Mouse (Mus musculus) embryonic facial prominence, embryonic 14.5 days (tissue): ENCODE results near the gene Snn. TPM values are rescaled to one million over a fixed set of nuclear protein-coding genes. Genes with fewer than 3 reads are reported as not detected.
A peak's percentile ranks its signal among the peaks of the same experiment; 100 is the strongest.
"Not testable (repeated sequence)": the region's sequence is repeated elsewhere in the genome, so short reads cannot be mapped to it uniquely, and the experiment has no call there.

Source experiments
- ATAC-seq: fragments of 200-750 bp; cut with Nextera tagmentation; 2 replicates; pipeline ENCODE4 v1.8.0; 2017; ENCODE audit warnings: low read depth, moderate number of reproducible peaks, moderate TSS enrichment
- DNase-seq: peaks from one replicate; pipeline ENCODE4 v3.0.0-alpha.2; 2015; ENCODE audit warnings: low spot score
- H3K27ac ChIP-seq: fragments of 300-500 bp; sonication (generic); replicated peaks from 2 replicates; pipeline ENCODE4 v1.5.1; 2014; ENCODE audit warnings: low read depth, mild to moderate bottlenecking, low read length, moderate library complexity
- H3K27me3 ChIP-seq: fragments of 300-500 bp; sonication (generic); replicated peaks from 2 replicates; pipeline ENCODE4 v1.6.1; 2014; ENCODE audit warnings: low read length; ENCODE audit not compliant: control insufficient read depth, insufficient read depth
- H3K36me3 ChIP-seq: fragments of 300-500 bp; sonication (generic); 2 replicates; pipeline ENCODE4 v1.6.1; 2014; ENCODE audit warnings: low read length, mixed read lengths; ENCODE audit not compliant: control insufficient read depth, insufficient read depth
- H3K4me1 ChIP-seq: fragments of 300-500 bp; sonication (generic); 2 replicates; pipeline ENCODE4 v1.6.1; 2014; ENCODE audit warnings: antibody characterized with exemption, low read length; ENCODE audit not compliant: control insufficient read depth, insufficient read depth
- H3K4me2 ChIP-seq: fragments of 300-500 bp; sonication (generic); 2 replicates; pipeline ENCODE4 v1.6.1; 2014; ENCODE audit warnings: low read depth, mild to moderate bottlenecking, low read length, moderate library complexity, mixed read lengths
- H3K4me3 ChIP-seq: fragments of 300-500 bp; sonication (generic); 2 replicates; pipeline ENCODE4 v1.5.1; 2014; ENCODE audit warnings: low read depth, mild to moderate bottlenecking, low read length
- H3K9ac ChIP-seq: fragments of 300-500 bp; sonication (generic); 2 replicates; pipeline ENCODE4 v1.6.1; 2014; ENCODE audit warnings: low read depth, mild to moderate bottlenecking, low read length, moderate library complexity, mixed read lengths
- H3K9me3 ChIP-seq: fragments of 300-500 bp; sonication (generic); 2 replicates; pipeline ENCODE4 v1.6.1; 2016; ENCODE audit warnings: low read length; ENCODE audit not compliant: control insufficient read depth
- WGBS: fragments of 180-500 bp; shearing (Covaris S2); extraction: QIAGEN DNeasy Blood & Tissue Kit; methylation state at CpG from one replicate; pipeline ENCODE4 v1.1.7; 2014; 5-methylcytosine and 5-hydroxymethylcytosine counted together
- polyA plus RNA-seq: library from polyadenylated mRNA; unstranded; fragments of >200 nt; fragmentation: Nextera tagmentation; extraction: Ambion mirVana; gene quantifications from 2 replicates; pipeline ENCODE4 v1.2.1, GENCODE M21; 2014

Gene Snn
- 46.9 and 55.5 TPM in 2 replicates for polyA plus RNA-seq

DNA sequence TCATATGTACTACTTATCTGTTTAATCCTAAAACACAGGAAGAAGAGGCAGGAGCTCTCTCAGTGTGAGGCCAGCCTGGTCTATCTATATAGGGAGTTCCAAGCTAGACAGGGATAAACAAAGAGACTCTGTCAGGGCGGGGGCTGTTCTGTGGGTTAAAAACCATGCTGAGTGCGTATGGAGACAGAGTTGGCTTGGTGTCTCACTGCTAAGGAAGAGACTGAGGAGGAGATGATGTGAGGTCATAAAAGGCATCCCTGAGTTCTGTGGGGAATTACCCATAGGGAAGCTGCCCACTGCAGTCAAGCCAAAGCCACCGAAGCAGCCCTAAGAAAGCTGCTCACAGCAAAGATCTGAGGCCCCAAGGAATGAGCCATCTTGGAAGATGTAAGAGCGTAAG is at the start of gene Snn:
TSS of gene Snn (plus strand) at position 301 of the 400 bp plus-strand sequence.
- DNase-seq (no peak), ATAC-seq (no peak)

GRCm38 (mm10) chr16:11011206-11011605 is 49.5 kb upstream of the Snn start:
- 63% methylated on average over 2 of the region's 2 CpGs for WGBS
- DNase-seq, result no peak
- H3K27ac ChIP-seq, result no peak overlapping the region
- no peaks in the 10 kb centered on the region for H3K27me3 ChIP-seq
- no peak overlapping the region for H3K9ac ChIP-seq
- no peak overlapping the region for H3K4me3 ChIP-seq
- peaks cover 36% of the 10 kb centered on the region for H3K4me1 ChIP-seq
- no peaks in the 10 kb centered on the region for H3K9me3 ChIP-seq
- H3K4me2 ChIP-seq, result no peak overlapping the region
- no peak for ATAC-seq
- no peaks in the 10 kb centered on the region for H3K36me3 ChIP-seq

More for the DNA sequence above, at the start of gene Snn:
- Histone ChIP-seq H3K4me3 (no peak within 1 kb of the TSS), H3K36me3 (no peaks in the 10 kb centered on the region), H3K9me3 (no peaks in the 10 kb centered on the region), H3K4me1 (peaks cover 12% of the 10 kb centered on the region; the same call in 1 of the 2 replicates), H3K27ac (no peak within 1 kb of the TSS), H3K9ac (no peak within 1 kb of the TSS), H3K27me3 (no peaks in the 10 kb centered on the region), H3K4me2 (no peak within 1 kb of the TSS)
- 84% methylated on average over 4 of the region's 4 CpGs for WGBS

GRCm38 (mm10) chr16:11011939-11012338 is 48.8 kb upstream of the Snn start:
- no peaks in the 10 kb centered on the region for H3K9me3 ChIP-seq
- no peak overlapping the region for H3K4me2 ChIP-seq
- ATAC-seq, result no peak
- 86% methylated on average over 4 of the region's 4 CpGs for WGBS
- peaks cover 34% of the 10 kb centered on the region for H3K4me1 ChIP-seq
- H3K9ac ChIP-seq, result no peak overlapping the region
- no peaks in the 10 kb centered on the region for H3K27me3 ChIP-seq
- no peaks in the 10 kb centered on the region for H3K36me3 ChIP-seq
- H3K27ac ChIP-seq, result peak overlapping the region; percentile 52
- no peak for DNase-seq
- H3K4me3 ChIP-seq, result no peak overlapping the region

- peak; percentile 54 for ATAC-seq
- 45% methylated on average over 11 of the region's 11 CpGs for WGBS
- H3K9ac ChIP-seq, result no peak overlapping the region
- no peak overlapping the region for H3K4me2 ChIP-seq
- H3K4me1 ChIP-seq, result peaks cover 27% of the 10 kb centered on the region
- H3K4me3 ChIP-seq, result no peak overlapping the region
- DNase-seq, result peak; percentile 93
- no peaks in the 10 kb centered on the region for H3K27me3 ChIP-seq
- no peaks in the 10 kb centered on the region for H3K36me3 ChIP-seq
- H3K9me3 ChIP-seq, result no peaks in the 10 kb centered on the region
- H3K27ac ChIP-seq, result peak overlapping the region; percentile 68
These were observed 47.9 kb upstream of the Snn start for GRCm38 (mm10) chr16:11012571-11013463.

DNA sequence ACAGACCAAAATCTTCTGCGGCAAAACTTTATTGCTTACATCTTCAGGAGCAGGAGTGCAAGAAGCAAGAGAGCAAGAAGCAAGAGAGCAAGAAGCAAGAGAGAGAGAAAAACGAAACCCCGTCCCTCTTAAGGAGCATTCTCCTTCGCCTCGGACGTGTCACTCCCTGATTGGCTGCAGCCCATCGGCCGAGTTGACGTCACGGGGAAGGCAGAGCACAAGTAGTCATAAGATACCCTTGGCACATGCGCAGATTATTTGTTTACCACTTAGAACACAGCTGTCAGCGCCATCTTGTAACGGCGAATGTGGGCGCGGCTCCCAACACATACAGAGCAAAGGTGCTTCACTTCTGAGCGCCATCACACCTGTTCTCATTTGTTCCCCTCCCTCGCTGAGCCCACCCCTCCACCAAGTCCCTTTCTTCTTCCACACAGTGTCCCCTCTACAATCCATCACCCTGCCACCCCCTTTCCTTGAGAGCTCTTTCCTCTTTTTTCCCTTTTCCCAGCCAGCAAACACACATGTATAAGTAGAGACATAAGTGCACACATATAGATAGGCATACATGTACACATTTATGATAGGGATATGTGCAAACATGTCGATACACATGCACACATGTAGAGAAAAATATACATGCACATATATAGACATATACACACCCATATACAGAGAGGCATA is 47.1 kb upstream of the Snn start:
- 84% methylated on average over 11 of the region's 19 CpGs for WGBS
- H3K9ac ChIP-seq, H3K27me3 ChIP-seq, ATAC-seq, DNase-seq, H3K36me3 ChIP-seq, H3K27ac ChIP-seq, H3K4me2 ChIP-seq, H3K4me3 ChIP-seq, H3K9me3 ChIP-seq: not testable (repeated sequence)
- H3K4me1 ChIP-seq, result peaks cover 19% of the 10 kb centered on the region

- no peaks in the 10 kb centered on the region for H3K36me3 ChIP-seq
- H3K9me3 ChIP-seq, result no peaks in the 10 kb centered on the region
- no peak overlapping the region for H3K27ac ChIP-seq
- H3K4me3 ChIP-seq, result no peak overlapping the region
- no peak for ATAC-seq
- H3K4me1 ChIP-seq, result peaks cover 12% of the 10 kb centered on the region
- H3K27me3 ChIP-seq, result no peaks in the 10 kb centered on the region
- no peak overlapping the region for H3K4me2 ChIP-seq
- no peak overlapping the region for H3K9ac ChIP-seq
- DNase-seq, result no peak
- WGBS, result 80% methylated on average over 3 of the region's 3 CpGs
These were observed 46.3 kb upstream of the Snn start for GRCm38 (mm10) chr16:11014407-11014806.

DNA sequence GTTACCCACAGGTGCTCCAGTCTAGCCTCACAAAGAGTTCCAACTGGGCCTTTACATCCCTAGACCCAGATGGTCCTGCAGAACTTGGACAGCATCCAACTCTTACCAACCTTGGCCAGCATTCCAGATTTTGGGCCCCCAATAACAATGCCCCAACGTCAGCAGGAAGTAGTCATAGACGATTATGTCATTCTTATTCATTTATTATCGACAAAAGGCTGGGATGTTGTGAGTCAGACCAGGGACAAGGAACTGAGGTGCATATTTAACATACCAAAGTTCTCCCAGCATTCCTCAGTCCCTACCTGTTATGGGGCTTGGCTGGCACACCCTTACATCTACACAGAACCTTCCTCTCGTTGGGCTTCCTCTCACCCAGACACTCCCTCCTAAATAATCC is 44.4 kb upstream of the Snn start:
- Histone ChIP-seq H3K4me2 (no peak overlapping the region), H3K9ac (no peak overlapping the region), H3K27ac (no peak overlapping the region), H3K9me3 (no peaks in the 10 kb centered on the region), H3K4me3 (no peak overlapping the region), H3K4me1 (peaks cover 12% of the 10 kb centered on the region), H3K27me3 (no peaks in the 10 kb centered on the region), H3K36me3 (no peaks in the 10 kb centered on the region)
- ATAC-seq (no peak), DNase-seq (no peak)
- 73% methylated on average over 4 of the region's 4 CpGs for WGBS

GRCm38 (mm10) chr16:11017807-11018595 is 42.7 kb upstream of the Snn start:
- no peak overlapping the region for H3K4me2 ChIP-seq
- no peak for ATAC-seq
- DNase-seq, result no peak
- peaks cover 8% of the 10 kb centered on the region for H3K4me1 ChIP-seq
- no peak overlapping the region for H3K4me3 ChIP-seq
- no peak overlapping the region for H3K9ac ChIP-seq
- no peaks in the 10 kb centered on the region for H3K36me3 ChIP-seq
- no peak overlapping the region for H3K27ac ChIP-seq
- H3K9me3 ChIP-seq, result no peaks in the 10 kb centered on the region
- H3K27me3 ChIP-seq, result no peaks in the 10 kb centered on the region
- WGBS, result 39% methylated on average over 11 of the region's 11 CpGs
